Mouse (Mus musculus): ENCODE data around the gene Ctnnd2.

- TF ChIP-seq GATA1 (IDR thresholded peaks at IDR 0.05; ENCODE audit: borderline replicate concordance, low read length) (no peak), FLI1 (IDR thresholded peaks at IDR 0.05; ENCODE audit: low read length) (no peak)
Measured at GRCm38 (mm10) chr15:30964046-30964445, 791.7 kb downstream of the Ctnnd2 start.
